Mouse (Mus musculus): Measurements from ENCODE around the gene Pidd1.
"Not testable (repeated sequence)": the region's sequence is repeated elsewhere in the genome, so short reads cannot be mapped to it uniquely, and the experiment has no call there.

Gene Pidd1

GRCm38 (mm10) chr7:141416144-141416841 is 27.5 kb downstream of the Pidd1 start:
- DNase-seq (ENCODE audit: low spot score in 2 of 2) = no peak

- DNase-seq (ENCODE audit: low spot score in 2 of 2) = peak; percentile 97
Measured at GRCm38 (mm10) chr7:141413809-141414584, 29.8 kb downstream of the Pidd1 start, which contains the start of gene Gatd1. Gatd1 (minus strand) TSS chr7:141414136.

GRCm38 (mm10) chr7:141413331-141413730 is 30.5 kb downstream of the Pidd1 start:
- DNase-seq (ENCODE audit: low spot score in 2 of 2) = no peak

- no peak for DNase-seq (ENCODE audit: low spot score in 2 of 2)
Measured at GRCm38 (mm10) chr7:141411667-141412066, 32.2 kb downstream of the Pidd1 start.

GRCm38 (mm10) chr7:141410631-141411030 is 33.2 kb downstream of the Pidd1 start:
- DNase-seq (ENCODE audit: low spot score in 2 of 2) = no peak

- peak; percentile 69 to 83 for DNase-seq (ENCODE audit: low spot score in 2 of 2)
Measured at GRCm38 (mm10) chr7:141408833-141409232, 35.0 kb downstream of the Pidd1 start.

- DNase-seq (ENCODE audit: low spot score in 2 of 2) = not testable (repeated sequence)
Measured at GRCm38 (mm10) chr7:141407670-141408069, 36.2 kb downstream of the Pidd1 start.

- no peak for DNase-seq (ENCODE audit: low spot score in 2 of 2)
Measured at GRCm38 (mm10) chr7:141405466-141405865, 38.4 kb downstream of the Pidd1 start.

- DNase-seq (ENCODE audit: low spot score in 2 of 2) = no peak
Measured at GRCm38 (mm10) chr7:141403305-141403704, 40.5 kb downstream of the Pidd1 start.

GRCm38 (mm10) chr7:141395348-141395747 is 48.5 kb downstream of the Pidd1 start:
- no peak for DNase-seq (ENCODE audit: low spot score in 2 of 2)

GRCm38 (mm10) chr7:141394771-141395170 is 49.1 kb downstream of the Pidd1 start:
- no peak for DNase-seq (ENCODE audit: low spot score in 2 of 2)

- DNase-seq (ENCODE audit: low spot score in 2 of 2) = no peak
Measured at GRCm38 (mm10) chr7:141394158-141394557, 49.7 kb downstream of the Pidd1 start.

GRCm38 (mm10) chr7:141392552-141393222 is 51.1 kb downstream of the Pidd1 start:
- DNase-seq (ENCODE audit: low spot score in 2 of 2) = no peak

GRCm38 (mm10) chr7:141391625-141392551 is 51.9 kb downstream of the Pidd1 start, which contains the start of gene Taldo1:
Taldo1 (plus strand) TSS chr7:141392199.
- DNase-seq (ENCODE audit: low spot score in 2 of 2) = peak; percentile 97 to 98

GRCm38 (mm10) chr7:141390326-141391259 is 53.2 kb downstream of the Pidd1 start:
- DNase-seq (ENCODE audit: low spot score in 2 of 2) = no peak

- no peak for DNase-seq (ENCODE audit: low spot score in 2 of 2)
Measured at GRCm38 (mm10) chr7:141388487-141389109, 55.2 kb downstream of the Pidd1 start.

All from heart, adult 9 months (tissue).